Mouse (Mus musculus) hindbrain, embryonic 14.5 days (tissue): ENCODE results near the gene Piwil4. TPM values are rescaled to one million over a fixed set of nuclear protein-coding genes. Genes with fewer than 3 reads are reported as not detected.
"Not testable (repeated sequence)": the region's sequence is repeated elsewhere in the genome, so short reads cannot be mapped to it uniquely, and the experiment has no call there.

Experiments used
- ATAC-seq: fragments of 200-750 bp; cut with Nextera tagmentation; 2 replicates; pipeline ENCODE4 v1.8.0; 2017; ENCODE audit warnings: moderate number of reproducible peaks, mild to moderate bottlenecking, moderate TSS enrichment, moderate library complexity; ENCODE audit not compliant: low FRiP score
- DNase-seq: peaks from one replicate; pipeline ENCODE4 v3.0.0-alpha.2; 2015; ENCODE audit warnings: low spot score
- H3K27ac ChIP-seq: fragments of 300-500 bp; sonication (generic); 2 replicates; pipeline ENCODE4 v1.5.1; 2014; ENCODE audit warnings: mild to moderate bottlenecking, moderate library complexity
- H3K27me3 ChIP-seq: fragments of 300-500 bp; sonication (generic); 2 replicates; pipeline ENCODE4 v1.6.1; 2014; ENCODE audit warnings: mild to moderate bottlenecking, low read length, mixed read lengths; ENCODE audit not compliant: control insufficient read depth, insufficient read depth
- H3K36me3 ChIP-seq: fragments of 300-500 bp; sonication (generic); replicated peaks from 2 replicates; pipeline ENCODE4 v1.6.1; 2014; ENCODE audit not compliant: control insufficient read depth, insufficient read depth
- H3K4me1 ChIP-seq: fragments of 300-500 bp; sonication (generic); replicated peaks from 2 replicates; pipeline ENCODE4 v1.6.1; 2014; ENCODE audit warnings: antibody characterized with exemption, low read length, mixed read lengths; ENCODE audit not compliant: control insufficient read depth, insufficient read depth
- H3K4me2 ChIP-seq: fragments of 300-500 bp; sonication (generic); replicated peaks from 2 replicates; pipeline ENCODE4 v1.6.1; 2014; ENCODE audit warnings: mild to moderate bottlenecking, moderate library complexity
- H3K4me3 ChIP-seq: fragments of 300-500 bp; sonication (generic); replicated peaks from 2 replicates; pipeline ENCODE4 v1.5.1; 2014; ENCODE audit warnings: mild to moderate bottlenecking, low read length
- H3K9ac ChIP-seq: fragments of 300-500 bp; sonication (generic); 2 replicates; pipeline ENCODE4 v1.6.1; 2014
- H3K9me3 ChIP-seq: fragments of 300-500 bp; sonication (generic); 2 replicates; pipeline ENCODE4 v1.6.1; 2016; ENCODE audit warnings: low read length; ENCODE audit not compliant: control insufficient read depth
- WGBS: fragments of 180-500 bp; shearing (Covaris S2); extraction: QIAGEN DNeasy Blood & Tissue Kit; methylation state at CpG from one replicate; pipeline ENCODE4 v1.1.7; 2014; 5-methylcytosine and 5-hydroxymethylcytosine counted together
- polyA plus RNA-seq: library from polyadenylated mRNA; unstranded; fragments of >200 nt; fragmentation: Nextera tagmentation; extraction: Ambion mirVana; gene quantifications from 2 replicates; pipeline ENCODE4 v1.2.1, GENCODE M21; 2014

Piwil4 gene
- polyA plus RNA-seq, 1 experiment from 2014 or later: 0.27 TPM

DNA sequence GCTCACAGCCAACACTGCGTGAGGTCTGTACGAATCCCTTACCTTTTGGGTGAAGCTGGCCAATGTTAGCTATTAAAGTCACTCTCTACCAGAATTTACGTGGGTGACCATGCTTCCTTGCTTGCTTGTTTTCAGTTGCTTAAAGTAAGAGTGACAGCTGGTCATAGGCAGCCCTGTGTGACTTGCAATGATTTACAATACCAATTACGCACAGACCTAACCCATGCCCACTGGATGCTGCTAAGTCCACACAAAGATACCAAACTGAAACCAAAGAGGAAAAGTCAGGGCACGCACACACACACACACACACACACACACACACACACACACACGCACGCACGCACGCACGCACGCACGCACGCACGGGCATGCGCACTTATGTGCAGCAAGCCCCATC, 25.3 kb downstream of the Piwil4 start:
- no peak overlapping the region for H3K27ac ChIP-seq
- no peaks in the 10 kb centered on the region for H3K36me3 ChIP-seq
- H3K9ac ChIP-seq: no peak overlapping the region
- no peaks in the 10 kb centered on the region for H3K9me3 ChIP-seq
- H3K4me1 ChIP-seq: no peaks in the 10 kb centered on the region
- no peak for ATAC-seq
- 85% methylated on average over 15 of the region's 15 CpGs for WGBS
- H3K4me2 ChIP-seq: no peak overlapping the region
- no peaks in the 10 kb centered on the region for H3K27me3 ChIP-seq
- no peak overlapping the region for H3K4me3 ChIP-seq
- no peak for DNase-seq

DNA sequence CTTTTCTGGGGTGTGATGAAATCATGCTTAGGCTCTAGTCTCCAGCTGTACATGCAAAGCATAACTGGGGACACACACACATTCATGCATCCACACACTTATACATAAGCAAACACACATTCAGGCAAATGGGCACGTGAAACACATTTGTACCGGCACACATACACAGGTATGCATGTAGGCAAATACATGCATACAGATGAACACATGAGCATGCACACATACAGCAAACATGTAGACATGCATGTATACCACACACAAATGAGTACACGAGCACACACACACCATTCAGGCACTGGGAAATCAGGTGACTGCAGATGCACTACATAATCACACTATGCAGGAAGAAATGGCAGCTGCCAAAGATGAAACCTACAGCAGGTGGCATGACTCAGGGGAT, 29.6 kb downstream of the Piwil4 start:
- DNase-seq (no peak), ATAC-seq (no peak)
- Histone ChIP-seq H3K36me3 (no peaks in the 10 kb centered on the region), H3K9me3 (no peaks in the 10 kb centered on the region), H3K4me2 (no peak overlapping the region), H3K27me3 (no peaks in the 10 kb centered on the region), H3K4me3 (no peak overlapping the region), H3K4me1 (no peaks in the 10 kb centered on the region), H3K9ac (no peak overlapping the region), H3K27ac (no peak overlapping the region)
- 94% methylated on average over 3 of the region's 3 CpGs for WGBS

GRCm38 (mm10) chr9:14705321-14706162, 35.0 kb downstream of the Piwil4 start:
- no peaks in the 10 kb centered on the region for H3K4me1 ChIP-seq
- no peak overlapping the region for H3K9ac ChIP-seq
- no peak for DNase-seq
- H3K4me2 ChIP-seq: no peak overlapping the region
- 72% methylated on average over 13 of the region's 13 CpGs for WGBS
- H3K9me3 ChIP-seq: no peaks in the 10 kb centered on the region
- H3K4me3 ChIP-seq: no peak overlapping the region
- H3K27me3 ChIP-seq: no peaks in the 10 kb centered on the region
- no peak overlapping the region for H3K27ac ChIP-seq
- H3K36me3 ChIP-seq: no peaks in the 10 kb centered on the region
- ATAC-seq: no peak

DNA sequence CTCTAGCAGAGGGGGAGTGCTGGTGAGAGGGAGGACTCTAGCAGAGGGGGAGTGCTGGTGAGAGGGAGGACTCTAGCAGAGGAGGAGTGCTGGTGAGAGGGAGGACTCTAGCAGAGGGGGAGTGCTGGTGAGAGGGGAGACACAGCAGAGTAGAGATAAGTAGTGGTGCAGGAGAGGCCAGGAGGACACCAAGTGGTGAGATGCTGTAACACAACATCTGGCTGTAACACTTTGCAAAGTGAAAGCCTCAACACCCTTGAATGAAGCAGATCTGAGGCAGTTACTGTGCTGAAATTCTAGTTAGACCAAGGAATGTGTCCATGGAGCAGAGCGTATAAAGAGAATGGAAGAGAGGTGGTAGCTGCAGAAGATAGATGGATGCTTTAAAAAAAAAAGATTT, 39.7 kb downstream of the Piwil4 start:
- not testable (repeated sequence) for H3K36me3 ChIP-seq, H3K4me1 ChIP-seq, H3K9ac ChIP-seq, H3K9me3 ChIP-seq, H3K27me3 ChIP-seq, H3K27ac ChIP-seq, DNase-seq, H3K4me2 ChIP-seq, ATAC-seq, H3K4me3 ChIP-seq
- 96% methylated on average over 1 of the region's 1 CpGs for WGBS

- DNase-seq: no peak
- H3K36me3 ChIP-seq: no peaks in the 10 kb centered on the region
- no peaks in the 10 kb centered on the region for H3K9me3 ChIP-seq
- no peak overlapping the region for H3K4me3 ChIP-seq
- no peak overlapping the region for H3K4me2 ChIP-seq
- WGBS: 51% methylated on average over 7 of the region's 7 CpGs
- no peaks in the 10 kb centered on the region for H3K27me3 ChIP-seq
- no peak overlapping the region for H3K27ac ChIP-seq
- no peak overlapping the region for H3K9ac ChIP-seq
- ATAC-seq: no peak
- H3K4me1 ChIP-seq: no peaks in the 10 kb centered on the region
Measured at GRCm38 (mm10) chr9:14699288-14699640, 41.3 kb downstream of the Piwil4 start.

- H3K4me1 ChIP-seq: no peaks in the 10 kb centered on the region
- no peaks in the 10 kb centered on the region for H3K27me3 ChIP-seq
- no peak overlapping the region for H3K9ac ChIP-seq
- peak; percentile 96 for DNase-seq
- no peaks in the 10 kb centered on the region for H3K9me3 ChIP-seq
- 48% methylated on average over 12 of the region's 12 CpGs for WGBS
- no peaks in the 10 kb centered on the region for H3K36me3 ChIP-seq
- H3K4me2 ChIP-seq: no peak overlapping the region
- H3K4me3 ChIP-seq: no peak overlapping the region
- peak; percentile 94 for ATAC-seq
- no peak overlapping the region for H3K27ac ChIP-seq
Measured at GRCm38 (mm10) chr9:14698582-14699287, 41.8 kb downstream of the Piwil4 start.

DNA sequence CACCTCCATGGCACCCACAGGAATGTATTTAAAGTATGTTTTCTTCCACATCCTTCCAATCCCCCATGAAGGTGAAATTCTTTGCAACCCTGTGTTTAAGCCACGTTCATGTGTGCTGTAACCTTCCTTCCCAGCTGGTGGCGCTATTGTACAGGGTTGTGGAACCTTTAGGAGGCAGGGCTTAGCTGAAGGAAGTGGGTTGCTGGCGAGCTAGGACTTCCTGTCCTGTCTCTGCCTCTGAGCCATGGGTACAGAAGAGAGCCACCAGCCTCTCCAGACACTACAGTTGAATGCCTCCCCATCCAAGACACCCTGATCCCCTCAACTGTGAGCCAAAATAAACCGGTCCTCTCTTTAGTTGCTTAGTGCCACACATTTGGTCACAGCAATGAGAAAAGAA, 42.6 kb downstream of the Piwil4 start:
- DNase-seq (no peak), ATAC-seq (no peak)
- WGBS: 68% methylated on average over 4 of the region's 4 CpGs
- H3K4me2 ChIP-seq: no peak overlapping the region
- no peak overlapping the region for H3K9ac ChIP-seq
- no peaks in the 10 kb centered on the region for H3K36me3 ChIP-seq
- H3K9me3 ChIP-seq: no peaks in the 10 kb centered on the region
- no peaks in the 10 kb centered on the region for H3K4me1 ChIP-seq
- no peak overlapping the region for H3K27ac ChIP-seq
- H3K4me3 ChIP-seq: no peak overlapping the region
- H3K27me3 ChIP-seq: no peaks in the 10 kb centered on the region

DNA sequence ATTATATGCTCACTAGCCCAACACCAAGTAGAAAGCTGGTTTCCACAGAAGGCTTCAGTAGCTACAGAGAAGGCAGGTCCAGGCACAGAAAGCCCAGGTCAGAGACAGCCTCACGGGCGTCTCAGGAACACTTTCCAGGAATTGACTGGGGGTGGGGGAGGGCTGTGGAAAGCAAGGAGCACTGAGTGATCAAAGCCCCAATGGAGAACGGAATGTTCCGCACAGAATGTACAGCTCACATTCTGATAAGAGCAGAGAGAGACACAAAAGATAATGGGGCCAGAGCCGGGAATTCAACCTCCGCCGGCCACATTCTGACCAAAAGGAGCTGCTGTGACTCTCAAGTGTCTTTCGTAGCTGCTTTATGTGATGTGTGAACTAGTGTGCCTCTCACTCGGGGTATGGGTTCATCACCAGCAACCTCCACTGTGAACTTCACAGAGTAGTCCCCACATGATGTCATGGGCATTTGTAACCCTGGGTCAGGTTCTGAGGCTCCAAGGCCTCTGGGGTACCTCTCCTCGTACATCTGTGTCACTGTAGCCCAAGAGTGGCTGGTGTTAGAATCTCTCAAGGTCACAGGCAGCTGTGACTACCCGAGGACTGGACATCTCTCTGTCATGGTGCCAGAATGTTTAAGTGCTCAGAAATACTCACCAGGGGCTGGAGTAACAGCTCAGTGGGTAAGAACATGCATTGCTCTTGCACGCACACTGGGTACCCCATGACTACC, 51.0 kb downstream of the Piwil4 start:
- H3K4me2 ChIP-seq: no peak overlapping the region
- H3K9me3 ChIP-seq: no peaks in the 10 kb centered on the region
- no peaks in the 10 kb centered on the region for H3K36me3 ChIP-seq
- H3K4me1 ChIP-seq: no peaks in the 10 kb centered on the region
- ATAC-seq: no peak
- DNase-seq: no peak
- H3K9ac ChIP-seq: no peak overlapping the region
- no peak overlapping the region for H3K4me3 ChIP-seq
- no peaks in the 10 kb centered on the region for H3K27me3 ChIP-seq
- H3K27ac ChIP-seq: no peak overlapping the region
- 77% methylated on average over 12 of the region's 12 CpGs for WGBS

DNA sequence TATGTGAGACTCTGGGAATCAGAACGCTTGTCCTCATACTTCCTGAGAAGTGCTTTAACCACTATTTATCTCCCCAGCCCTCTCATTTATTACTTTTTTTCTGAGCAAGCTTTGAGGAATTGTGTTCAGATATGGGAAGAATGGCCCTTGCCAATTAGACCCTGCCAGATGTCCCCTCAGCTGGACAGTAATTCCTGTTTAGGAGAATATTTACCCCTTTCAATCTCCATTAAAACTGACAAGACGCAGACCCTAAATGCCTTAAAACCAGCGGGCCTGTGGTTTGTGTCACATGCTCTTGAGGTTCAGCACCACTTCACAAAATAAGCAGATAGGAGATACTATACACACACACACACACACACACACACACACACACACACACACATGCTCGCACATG, 56.2 kb downstream of the Piwil4 start:
- H3K4me2 ChIP-seq: no peak overlapping the region
- no peaks in the 10 kb centered on the region for H3K9me3 ChIP-seq
- DNase-seq: no peak
- H3K36me3 ChIP-seq: no peaks in the 10 kb centered on the region
- H3K27ac ChIP-seq: no peak overlapping the region
- ATAC-seq: no peak
- WGBS: 83% methylated on average over 4 of the region's 4 CpGs
- H3K4me1 ChIP-seq: no peaks in the 10 kb centered on the region
- no peak overlapping the region for H3K9ac ChIP-seq
- H3K4me3 ChIP-seq: no peak overlapping the region
- H3K27me3 ChIP-seq: no peaks in the 10 kb centered on the region
